Mouse (Mus musculus) adrenal gland, adult 2 months (tissue): Measurements from ENCODE around the gene Nkx6-1. TPM values are rescaled to one million over a fixed set of nuclear protein-coding genes. Genes with fewer than 3 reads are reported as not detected.

Experiments
- DNase-seq: peaks from one replicate; pipeline ENCODE4 v3.0.0; 2021
- polyA plus RNA-seq: library from polyadenylated mRNA; depleted of rRNA; stranded (reverse); fragments of >200 nt; gene quantifications from 2 replicates; pipeline ENCODE4 v1.2.3, GENCODE M21; 2012; rRNA removed
- total RNA-seq, 2 experiments: library from RNA; stranded (reverse); gene quantifications; 2 replicates each; pipeline ENCODE4 v1.2.3; 2021

The Nkx6-1 gene
- total and polyA plus RNA-seq, 3 experiments: not detected

DNA sequence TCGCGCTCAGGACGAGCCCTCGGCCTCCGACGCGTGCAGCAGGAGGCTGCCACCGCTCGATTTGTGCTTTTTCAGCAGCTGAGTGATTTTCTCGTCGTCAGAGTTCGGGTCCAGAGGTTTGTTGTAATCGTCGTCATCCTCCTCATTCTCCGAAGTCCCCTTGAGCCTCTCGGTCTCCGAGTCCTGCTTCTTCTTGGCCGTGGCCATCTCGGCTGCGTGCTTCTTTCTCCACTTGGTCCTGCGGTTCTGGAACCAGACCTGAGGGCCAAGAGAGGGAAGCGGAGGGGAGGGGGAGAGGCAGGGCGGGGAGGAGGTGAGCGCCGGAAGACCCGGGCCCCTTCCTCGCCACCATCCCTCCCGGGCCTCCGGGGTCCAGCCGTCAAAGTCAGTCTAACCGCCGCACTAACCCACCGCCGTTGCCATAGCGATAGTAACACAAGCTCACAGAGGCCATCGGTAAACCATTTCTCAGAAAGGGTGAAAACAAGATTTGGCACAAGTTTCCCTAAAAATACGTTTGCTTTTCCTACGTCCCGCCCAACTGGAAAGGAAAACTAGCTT lies 5.3 kb downstream of the Nkx6-1 start:
- no peak for DNase-seq

DNA sequence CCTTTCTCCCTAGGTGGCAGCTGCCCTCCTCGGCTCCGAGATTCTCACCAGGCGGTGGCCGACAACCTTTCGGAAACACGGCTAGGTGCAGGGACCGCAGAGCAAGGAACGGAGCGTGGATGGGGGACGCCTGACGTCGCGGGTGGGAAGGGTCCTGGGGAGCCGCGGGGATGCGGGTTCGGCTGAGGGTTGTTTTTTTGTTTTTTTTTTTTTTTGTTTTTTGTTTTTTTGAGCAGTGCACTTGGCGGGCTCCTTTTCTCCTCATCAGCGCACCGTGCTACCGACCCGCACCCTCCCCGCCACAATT lies 5.9 kb downstream of the Nkx6-1 start:
- no peak for DNase-seq

DNA sequence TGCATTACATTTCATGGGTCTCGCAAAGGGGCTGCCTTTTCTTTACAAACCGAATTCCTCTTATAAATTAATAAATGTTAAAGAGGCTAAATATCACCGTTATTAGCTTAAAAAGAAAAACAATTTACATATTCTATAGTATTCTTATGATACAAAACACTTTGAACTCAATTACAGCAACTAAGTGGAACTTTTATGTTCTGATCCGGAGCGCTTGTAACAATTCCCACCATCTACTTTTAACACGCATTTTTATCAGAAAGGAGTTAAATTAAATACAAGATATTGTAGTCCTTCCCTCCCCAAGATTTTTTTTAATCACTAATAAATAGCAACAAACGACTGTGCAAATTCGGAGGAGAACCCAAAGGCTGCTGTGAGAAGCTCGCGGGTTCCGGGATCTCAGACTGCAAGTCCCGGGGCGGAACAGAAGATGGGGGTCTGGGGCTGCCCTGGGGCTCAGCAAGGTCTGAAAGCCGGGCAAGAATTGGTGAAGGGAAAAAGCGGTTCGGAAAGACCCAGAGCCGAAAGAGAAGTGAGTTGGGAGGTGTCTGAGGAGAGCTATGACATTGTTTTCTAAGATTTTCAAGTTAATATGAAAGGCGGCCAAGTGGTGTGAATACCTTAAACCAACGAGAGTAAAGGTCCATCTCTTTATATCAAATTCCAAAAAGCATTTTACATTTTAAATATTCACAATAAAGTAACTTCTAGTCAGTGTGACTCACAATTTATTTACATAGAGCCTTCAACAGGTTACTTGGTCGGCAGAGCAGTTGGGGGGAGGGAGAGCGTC lies 6.4 kb downstream of the Nkx6-1 start:
- no peak for DNase-seq

DNA sequence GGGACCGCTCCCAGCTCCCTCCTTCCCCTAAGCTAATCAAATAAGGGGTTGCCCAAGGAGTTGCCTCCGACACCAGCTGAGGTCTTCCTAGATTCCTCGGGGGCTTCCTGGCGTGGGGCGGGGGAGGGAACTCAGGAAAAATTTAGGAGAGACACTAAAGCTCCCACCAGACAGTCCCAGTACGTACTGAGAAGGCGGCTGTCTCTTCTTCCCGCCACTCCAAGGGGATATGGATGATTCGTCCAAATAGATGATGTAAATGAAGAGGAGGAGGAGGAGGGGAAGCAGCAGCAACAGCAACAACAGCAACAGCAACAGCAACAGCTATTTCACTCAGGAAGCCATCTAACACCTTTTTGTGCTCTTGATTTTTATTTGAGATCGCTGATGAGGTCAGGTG lies 7.1 kb downstream of the Nkx6-1 start:
- DNase-seq: no peak

DNA sequence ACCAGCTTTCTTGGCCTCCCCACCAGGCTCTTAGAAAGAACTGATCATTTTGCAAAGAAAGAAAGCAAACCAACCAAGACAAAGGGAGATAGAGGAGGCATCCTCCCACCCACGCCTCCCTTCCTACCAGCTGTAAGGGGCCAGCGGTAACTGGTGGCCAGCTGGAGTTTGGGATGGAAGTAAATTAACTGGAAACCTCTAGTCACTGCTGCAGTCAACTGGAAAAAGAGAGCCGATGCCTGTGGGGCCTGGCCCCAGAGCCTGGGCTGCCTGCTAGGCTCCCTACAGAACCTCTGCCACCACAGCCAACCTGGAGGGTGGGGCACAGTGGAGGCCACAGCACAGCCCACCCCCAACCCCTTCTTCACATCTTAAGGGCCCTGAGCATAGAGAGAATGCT lies 8.7 kb downstream of the Nkx6-1 start:
- no peak for DNase-seq

DNA sequence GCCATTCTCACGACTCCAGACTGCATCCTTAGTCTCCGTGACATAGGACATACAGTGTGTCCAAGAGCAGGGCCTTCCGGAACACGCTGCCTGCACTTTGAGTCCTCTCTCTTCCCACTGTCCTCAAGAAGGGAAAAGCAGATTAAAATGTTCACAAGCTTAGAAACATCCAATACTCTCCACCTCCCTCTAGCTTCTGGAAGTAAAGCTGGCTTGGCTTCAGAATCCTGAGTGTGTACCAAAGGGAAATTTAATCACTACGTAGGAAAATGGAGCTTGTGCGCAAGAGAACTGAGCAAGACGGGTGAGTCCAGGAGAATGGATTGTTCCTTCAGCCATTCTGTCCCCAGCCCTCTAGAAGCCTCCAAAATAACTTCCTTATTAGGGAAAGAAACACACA lies 9.4 kb downstream of the Nkx6-1 start:
- no peak for DNase-seq

DNA sequence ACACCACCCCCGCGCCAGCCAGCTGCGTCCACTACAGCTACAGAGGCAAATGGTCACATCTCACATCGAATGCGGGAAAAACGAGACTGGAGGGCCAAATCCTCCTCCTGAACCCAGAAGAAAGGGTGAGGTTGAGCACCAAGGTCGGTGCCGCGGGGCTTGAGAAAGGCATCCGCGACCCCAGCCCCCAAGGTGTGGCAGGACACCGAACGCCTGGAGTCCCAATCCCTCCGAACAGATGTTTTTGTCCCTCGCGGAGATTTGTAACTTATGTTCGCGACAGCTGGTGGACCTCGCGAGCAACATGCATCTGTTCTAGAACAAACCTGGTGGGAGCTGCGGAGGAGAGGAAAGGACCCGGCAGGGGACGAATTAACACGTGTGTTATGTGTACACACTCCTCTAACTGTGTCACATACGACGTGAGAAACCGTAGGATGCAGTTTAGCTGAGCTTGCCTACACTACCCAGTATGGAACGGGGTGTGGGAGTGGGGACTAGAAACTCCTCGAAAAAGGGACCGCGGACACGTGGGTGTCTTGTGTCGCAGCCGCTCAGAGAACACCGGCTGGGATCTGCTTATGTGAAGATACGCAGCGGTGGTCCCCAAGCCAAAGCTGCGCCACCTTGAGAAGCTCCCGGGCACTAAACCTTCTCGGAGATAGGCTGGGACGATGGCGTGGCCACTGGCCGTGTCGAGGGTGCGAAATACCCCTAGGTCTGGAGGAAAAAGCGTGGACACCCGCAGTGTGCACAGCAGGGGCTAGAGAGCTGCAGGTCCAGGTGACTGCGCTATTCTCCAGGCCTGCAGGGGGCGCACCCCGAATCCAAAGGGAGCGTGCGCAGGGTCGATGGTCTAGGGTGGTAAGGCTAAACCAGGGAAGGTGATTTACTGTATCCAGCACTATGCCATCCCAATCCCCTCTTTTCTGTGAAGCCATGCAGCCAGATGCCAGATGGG lies 16.8 kb downstream of the Nkx6-1 start:
- DNase-seq: no peak

DNA sequence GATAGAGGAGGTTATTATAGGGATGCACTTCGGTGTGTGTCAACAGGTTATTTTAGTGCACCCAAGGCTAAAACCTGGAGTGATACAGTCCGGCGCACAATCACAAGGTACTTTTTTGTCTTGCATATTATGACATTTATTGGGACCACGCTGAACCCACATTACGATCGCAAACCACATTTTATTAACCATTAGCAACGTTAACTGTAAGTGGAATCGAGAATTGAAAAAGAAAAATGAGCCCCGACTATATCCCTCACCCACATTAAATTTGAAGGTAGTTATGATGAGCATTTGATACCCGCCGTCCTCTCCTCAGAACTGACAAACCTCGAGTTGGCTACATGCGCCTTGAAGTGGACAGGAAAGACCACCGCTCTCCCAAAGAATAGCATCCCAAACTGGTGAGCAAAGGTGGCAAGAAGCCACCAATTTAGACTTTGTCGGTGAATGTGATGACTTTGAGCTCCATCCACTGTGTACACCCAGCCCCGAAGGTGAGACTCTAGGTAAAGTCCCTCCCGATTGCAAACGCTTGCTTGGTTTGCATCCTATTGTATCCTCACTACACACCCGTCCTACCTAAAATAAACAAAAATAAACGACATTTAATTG lies 17.7 kb downstream of the Nkx6-1 start:
- no peak for DNase-seq

DNA sequence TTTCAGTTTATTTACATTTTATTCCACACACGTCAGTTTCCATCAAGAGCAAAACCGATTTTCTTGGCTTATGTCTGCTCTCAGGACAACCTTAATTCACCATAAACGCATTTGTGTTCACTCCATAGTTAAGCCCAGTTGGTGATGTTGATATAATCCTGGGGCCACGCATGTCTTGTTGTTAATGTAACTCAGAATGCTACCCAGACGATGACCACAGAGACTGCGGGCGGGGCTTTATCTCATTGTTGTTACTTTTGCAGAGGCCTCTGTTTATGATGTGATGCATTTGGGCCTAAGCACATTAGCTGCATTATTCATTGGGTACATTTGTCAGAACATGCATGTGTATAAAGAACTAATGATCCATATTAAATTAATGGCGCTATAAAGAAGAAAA lies 19.7 kb downstream of the Nkx6-1 start:
- no peak for DNase-seq

DNA sequence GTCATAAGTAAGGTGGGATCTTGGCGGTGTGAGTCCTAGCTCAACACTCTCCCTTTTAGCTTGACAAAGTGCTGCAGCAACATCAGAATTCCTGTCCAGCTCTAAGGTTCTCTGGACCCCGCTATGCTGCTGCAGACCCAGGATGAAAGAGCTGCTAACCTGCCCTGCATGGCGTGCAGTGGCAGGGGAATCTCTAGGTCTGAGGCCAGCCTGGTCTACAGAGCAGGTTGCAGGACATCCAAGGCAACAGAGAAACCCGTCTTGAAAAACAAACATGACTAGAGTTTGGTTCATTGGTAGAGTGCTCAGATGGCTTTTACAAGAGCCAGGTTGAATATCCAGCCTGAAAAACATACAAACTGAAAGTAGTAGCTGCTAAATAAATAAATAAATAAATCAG lies 26.7 kb downstream of the Nkx6-1 start:
- no peak for DNase-seq

Other genes starting within 250 kb of the Nkx6-1 start
- gene Cds1, start 100.1 kb upstream of the Nkx6-1 start, total RNA-seq: 1 to 10 TPM; 6.6 to 8.6 TPM
- gene Cds1, start 100.1 kb upstream of the Nkx6-1 start, polyA plus RNA-seq: 4.3 and 6.2 TPM in 2 replicates